Mouse (Mus musculus) WW6 (cell line): ENCODE measurements at regions not wholly inside any gene's neighbourhood (a gene's known extent, or its start where the extent isn't known, plus 50 kb on each side); places are given as distances from the start of the nearest gene placed in this dataset.

Experiments
- DNase-seq: peaks from one replicate; pipeline ENCODE4 v3.0.0-alpha.2; 2013; ENCODE audit warnings: low read depth, low spot score

- no peak for DNase-seq
Measured at GRCm38 (mm10) chr16:77237631-77238357, 224.3 kb downstream of the Usp25 start.

- no peak for DNase-seq
Measured at GRCm38 (mm10) chr16:77237272-77237603, 223.7 kb downstream of the Usp25 start.

- no peak for DNase-seq
Measured at GRCm38 (mm10) chr16:77236509-77237271, 223.2 kb downstream of the Usp25 start.

DNA sequence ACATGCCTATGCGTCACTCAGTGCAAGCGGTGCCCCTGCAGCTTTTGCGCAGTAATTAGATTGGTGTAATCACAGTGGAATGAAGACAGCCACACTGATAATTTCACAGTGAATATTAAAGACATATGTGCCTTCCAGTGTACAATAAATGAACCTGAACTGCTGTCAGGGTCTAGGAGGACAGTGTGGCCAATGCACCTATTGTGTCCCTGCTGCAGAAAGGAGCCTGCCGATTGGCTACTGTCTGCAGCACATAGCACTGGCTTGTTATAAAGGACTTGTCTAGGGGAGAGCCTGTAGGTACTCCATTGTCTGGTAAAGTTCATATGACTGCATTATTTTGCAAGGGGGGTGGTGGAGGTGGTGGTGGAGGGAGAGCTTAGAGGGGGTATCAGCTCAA is 222.5 kb downstream of the Usp25 start:
- DNase-seq: no peak

GRCm38 (mm10) chr16:77235449-77235848 is 221.9 kb downstream of the Usp25 start:
- no peak for DNase-seq
